Mouse (Mus musculus): Measurements from ENCODE around the gene Olfr133.
"Not testable (repeated sequence)": the region's sequence is repeated elsewhere in the genome, so short reads cannot be mapped to it uniquely, and the experiment has no call there.

The Olfr133 gene

GRCm38 (mm10) chr17:38144981-38145380 lies at the start of gene Olfr133:
TSS of gene Olfr133 (plus strand) at chr17:38145281.
- DNase-seq (ENCODE audit: inconsistent ontology term), result no peak

- not testable (repeated sequence) for DNase-seq (ENCODE audit: inconsistent ontology term)
Observed at GRCm38 (mm10) chr17:38124199-38124598, 20.9 kb upstream of the Olfr133 start.

DNA sequence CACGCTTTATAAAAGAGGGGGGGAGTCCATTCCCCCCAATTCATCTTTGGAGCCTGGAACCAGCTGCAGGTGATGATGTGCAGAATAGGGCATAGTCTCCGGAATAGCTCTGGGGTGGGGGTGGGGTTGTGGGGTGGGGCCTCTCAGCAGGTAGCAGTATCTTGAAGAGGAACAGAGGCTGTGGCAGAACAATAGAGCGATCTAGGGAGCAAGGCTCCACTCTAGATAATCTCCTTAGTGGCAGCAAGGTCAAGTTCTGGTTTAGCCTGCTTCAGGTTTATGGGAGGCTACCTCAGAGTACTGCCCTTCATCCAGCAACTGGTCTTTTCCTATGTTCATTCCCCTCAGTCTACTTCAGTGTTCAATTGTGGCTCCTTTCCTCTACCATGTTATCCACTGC lies 19.7 kb upstream of the Olfr133 start:
- not testable (repeated sequence) for DNase-seq (ENCODE audit: inconsistent ontology term)

DNA sequence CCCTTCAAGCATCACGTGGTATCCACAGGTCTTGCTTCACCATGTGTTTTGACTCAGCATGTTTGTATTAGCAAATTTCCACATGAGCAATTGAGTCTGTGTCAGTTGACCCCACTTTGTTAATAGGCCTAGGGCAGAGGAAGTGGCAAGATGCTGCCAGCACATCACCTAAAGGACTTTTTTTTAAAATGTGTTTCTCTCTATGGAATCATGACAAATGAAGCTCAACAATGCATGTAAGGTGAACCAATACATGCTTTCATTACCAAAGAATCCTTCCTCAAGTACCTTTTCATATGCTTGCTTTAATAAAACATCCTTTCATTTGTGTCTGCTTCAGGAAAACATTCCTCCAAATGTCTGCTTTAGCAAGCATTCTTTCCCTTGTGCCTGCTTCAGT lies 10.7 kb upstream of the Olfr133 start, which contains the start of gene Olfr132:
TSS of gene Olfr132 (minus strand) at position 101 of the 400 bp plus-strand sequence.
- DNase-seq (ENCODE audit: inconsistent ontology term), result no peak

DNA sequence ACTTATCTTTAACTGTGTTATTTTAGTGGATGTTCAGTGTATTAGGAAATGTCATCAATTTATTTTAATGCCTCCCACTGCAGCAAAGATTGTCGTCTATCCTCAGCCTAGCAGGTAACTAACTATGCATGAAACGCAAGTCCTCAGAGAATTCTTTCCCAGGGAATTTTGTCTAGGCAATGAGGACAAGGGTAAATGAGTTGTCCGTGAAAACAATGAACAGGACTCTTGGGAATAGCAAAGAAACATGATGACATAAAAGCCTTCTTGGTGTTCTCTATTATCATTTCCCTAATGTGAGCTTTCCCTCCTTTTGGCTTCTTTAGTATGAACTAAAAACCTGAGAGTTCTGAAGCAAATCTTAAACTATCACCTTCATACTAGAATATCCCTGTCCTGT lies 26.0 kb downstream of the Olfr133 start, which contains the start of gene Olfr134:
TSS of gene Olfr134 (plus strand) at position 301 of the 400 bp plus-strand sequence.
- no peak for DNase-seq (ENCODE audit: inconsistent ontology term)

Data from Muller cell, postnatal 12 days (primary cell).